Mouse (Mus musculus) stomach, postnatal 0 days (tissue): ENCODE data around the gene Ntrk2.

ENCODE experiments used
- CTCF ChIP-seq: IDR thresholded peaks from 2 replicates; pipeline ENCODE4 v1.5.1; 2016; ENCODE audit warnings: antibody characterized with exemption, low read depth, mild to moderate bottlenecking, moderate library complexity
- EP300 ChIP-seq: optimal IDR thresholded peaks from 2 replicates; pipeline ENCODE3; 2016; ENCODE audit warnings: antibody characterized with exemption

DNA sequence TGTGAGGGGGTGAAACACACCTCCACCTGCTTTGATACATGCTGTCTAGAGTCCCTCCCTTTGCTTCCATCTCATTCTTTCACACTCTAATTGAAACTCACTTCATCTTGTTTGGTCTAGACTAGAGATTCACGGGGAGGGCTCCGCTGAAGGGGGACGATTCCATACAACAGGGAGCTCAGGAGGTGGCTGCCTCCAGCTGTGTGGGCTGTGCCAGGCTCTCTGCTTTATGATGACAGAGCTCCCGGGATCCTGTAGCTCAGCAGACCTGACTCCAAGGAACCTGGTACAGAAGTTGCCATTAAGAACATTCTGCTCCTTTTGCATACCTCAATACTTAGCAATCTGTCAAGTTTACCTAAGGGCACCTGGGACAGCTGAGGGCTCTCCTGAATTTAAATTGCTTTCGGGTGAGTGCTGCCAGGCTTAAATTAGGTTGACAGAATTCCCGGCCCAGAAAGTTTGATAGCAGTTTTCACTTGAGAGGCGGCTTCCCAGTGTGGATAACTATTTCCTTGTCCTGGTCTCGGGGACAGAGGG, 129.7 kb downstream of the Ntrk2 start:
- TF ChIP-seq CTCF = no peak
- TF ChIP-seq EP300 = no peak
